Mouse (Mus musculus): ENCODE measurements at regions not wholly inside any gene's neighbourhood (a gene's known extent, or its start where the extent isn't known, plus 50 kb on each side); places are given as distances from the start of the nearest gene placed in this dataset.

GRCm38 (mm10) chr15:7697724-7698123 lies 112.9 kb upstream of the Gdnf start:
- no peak overlapping the region for H3K4me3 ChIP-seq
- no peak overlapping the region for H3K9ac ChIP-seq
- ATAC-seq (ENCODE audit: insufficient number of reproducible peaks, low FRiP score), result no peak
- no peaks in the 10 kb centered on the region for H3K36me3 ChIP-seq
- no peak overlapping the region for H3K27ac ChIP-seq (ENCODE audit: poor library complexity, severe bottlenecking)
- H3K4me1 ChIP-seq (replicated peaks), result no peaks in the 10 kb centered on the region
- WGBS, result 64% methylated on average over 3 of the region's 3 CpGs
- H3K27me3 ChIP-seq (replicated peaks), result no peaks in the 10 kb centered on the region
- H3K4me2 ChIP-seq, result no peak overlapping the region
- no peaks in the 10 kb centered on the region for H3K9me3 ChIP-seq (replicated peaks)

DNA sequence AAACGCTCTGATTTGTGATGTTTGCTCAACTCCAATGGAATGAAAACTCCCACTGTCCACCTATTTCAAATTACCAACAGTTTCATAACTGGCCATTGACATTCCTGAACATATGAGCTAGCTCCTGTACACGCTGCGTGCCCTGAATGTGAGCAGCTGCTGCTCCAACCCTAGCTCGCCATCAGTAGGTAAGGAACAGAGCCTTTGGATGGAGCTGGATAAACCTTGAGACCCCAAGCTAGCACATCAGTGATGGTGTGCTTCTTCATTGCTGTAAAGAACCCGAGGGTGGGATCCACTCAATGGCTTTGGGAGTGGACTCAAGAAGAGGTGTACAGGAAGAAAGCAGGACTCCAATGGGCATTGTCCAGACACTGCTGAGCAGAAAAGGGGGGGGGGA lies 101.8 kb upstream of the Gdnf start:
- H3K9me3 ChIP-seq (replicated peaks), result no peaks in the 10 kb centered on the region
- no peak overlapping the region for H3K27ac ChIP-seq (ENCODE audit: poor library complexity, severe bottlenecking)
- no peaks in the 10 kb centered on the region for H3K36me3 ChIP-seq
- ATAC-seq (ENCODE audit: insufficient number of reproducible peaks, low FRiP score), result no peak
- 77% methylated on average over 5 of the region's 5 CpGs for WGBS
- H3K9ac ChIP-seq, result no peak overlapping the region
- H3K4me3 ChIP-seq, result no peak overlapping the region
- H3K4me2 ChIP-seq, result no peak overlapping the region
- no peaks in the 10 kb centered on the region; the same call in 1 of the 2 replicates for H3K27me3 ChIP-seq (replicated peaks)
- H3K4me1 ChIP-seq (replicated peaks), result no peaks in the 10 kb centered on the region

- H3K4me1 ChIP-seq (replicated peaks), result no peaks in the 10 kb centered on the region
Observed at GRCm38 (mm10) chr15:7714641-7715040, 96.0 kb upstream of the Gdnf start.

DNA sequence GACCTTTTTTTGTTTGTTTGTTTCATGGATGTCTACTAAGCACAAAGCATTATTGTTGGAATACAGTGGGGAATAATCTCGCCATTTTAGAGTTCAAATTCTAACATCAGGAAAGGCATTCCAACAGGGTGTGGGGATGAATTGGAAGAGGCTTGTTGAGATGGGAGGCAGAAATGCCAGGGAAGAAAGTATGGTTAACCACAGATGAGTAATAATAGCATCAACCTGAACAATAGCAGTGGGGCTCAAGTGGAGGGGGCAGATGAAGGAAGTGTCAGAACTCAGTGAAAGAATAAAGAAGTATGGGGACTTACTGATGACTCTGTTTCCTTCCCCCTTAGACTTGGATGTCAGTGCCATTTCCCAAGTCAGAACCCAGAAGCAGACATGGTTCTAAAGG lies 94.5 kb upstream of the Gdnf start:
- ATAC-seq (ENCODE audit: insufficient number of reproducible peaks, low FRiP score), result no peak
- H3K27me3 ChIP-seq (replicated peaks), result no peaks in the 10 kb centered on the region; the same call in 1 of the 2 replicates
- no peak overlapping the region for H3K4me3 ChIP-seq
- H3K9ac ChIP-seq, result no peak overlapping the region
- H3K9me3 ChIP-seq (replicated peaks), result no peaks in the 10 kb centered on the region
- no peaks in the 10 kb centered on the region for H3K4me1 ChIP-seq (replicated peaks)
- WGBS, result 79% methylated on average over 1 of the region's 1 CpGs
- no peaks in the 10 kb centered on the region for H3K36me3 ChIP-seq
- H3K4me2 ChIP-seq, result no peak overlapping the region
- H3K27ac ChIP-seq (ENCODE audit: poor library complexity, severe bottlenecking), result no peak overlapping the region

More at GRCm38 (mm10) chr15:7714641-7715040, 96.0 kb upstream of the Gdnf start:
- no peak for ATAC-seq (ENCODE audit: insufficient number of reproducible peaks, low FRiP score)
- H3K4me2 ChIP-seq, result no peak overlapping the region
- no peak overlapping the region for H3K9ac ChIP-seq
- H3K27ac ChIP-seq (ENCODE audit: poor library complexity, severe bottlenecking), result no peak overlapping the region
- H3K4me3 ChIP-seq, result no peak overlapping the region
- H3K9me3 ChIP-seq (replicated peaks), result no peaks in the 10 kb centered on the region
- H3K36me3 ChIP-seq, result no peaks in the 10 kb centered on the region
- no peaks in the 10 kb centered on the region; the same call in 1 of the 2 replicates for H3K27me3 ChIP-seq (replicated peaks)
- WGBS, result 83% methylated on average over 1 of the region's 1 CpGs

DNA sequence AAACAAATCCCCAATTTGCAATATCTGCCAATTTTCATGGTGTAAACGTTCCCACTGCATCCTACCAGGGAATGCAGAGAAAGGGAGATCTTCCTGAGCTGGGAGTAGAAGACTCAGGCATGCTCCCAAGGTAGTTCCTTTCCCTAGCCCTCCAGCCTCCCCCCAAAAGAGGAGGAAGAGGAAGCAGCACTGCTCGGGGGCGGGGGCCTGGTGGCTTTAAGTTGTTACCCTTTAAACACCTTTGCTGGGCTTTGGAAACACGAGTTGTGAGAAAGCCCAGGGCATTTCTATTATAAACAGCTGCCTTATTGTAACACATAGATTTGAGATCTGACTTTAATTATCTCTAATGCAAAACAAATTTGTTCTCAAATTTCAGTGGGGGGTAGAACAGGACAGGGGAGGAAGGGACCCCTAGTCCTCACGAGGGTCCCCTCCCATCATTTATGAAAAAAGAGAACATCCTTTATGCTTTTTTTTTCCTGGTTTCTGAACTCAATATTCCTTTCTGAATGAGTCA lies 87.4 kb upstream of the Gdnf start:
- H3K27ac ChIP-seq (ENCODE audit: poor library complexity, severe bottlenecking), result no peak overlapping the region
- no peaks in the 10 kb centered on the region for H3K9me3 ChIP-seq (replicated peaks)
- no peaks in the 10 kb centered on the region for H3K36me3 ChIP-seq
- no peaks in the 10 kb centered on the region for H3K4me1 ChIP-seq (replicated peaks)
- ATAC-seq (ENCODE audit: insufficient number of reproducible peaks, low FRiP score), result no peak
- no peaks in the 10 kb centered on the region for H3K27me3 ChIP-seq (replicated peaks)
- H3K4me3 ChIP-seq, result no peak overlapping the region
- no peak overlapping the region for H3K4me2 ChIP-seq
- H3K9ac ChIP-seq, result no peak overlapping the region
- 37% methylated on average over 5 of the region's 5 CpGs for WGBS

DNA sequence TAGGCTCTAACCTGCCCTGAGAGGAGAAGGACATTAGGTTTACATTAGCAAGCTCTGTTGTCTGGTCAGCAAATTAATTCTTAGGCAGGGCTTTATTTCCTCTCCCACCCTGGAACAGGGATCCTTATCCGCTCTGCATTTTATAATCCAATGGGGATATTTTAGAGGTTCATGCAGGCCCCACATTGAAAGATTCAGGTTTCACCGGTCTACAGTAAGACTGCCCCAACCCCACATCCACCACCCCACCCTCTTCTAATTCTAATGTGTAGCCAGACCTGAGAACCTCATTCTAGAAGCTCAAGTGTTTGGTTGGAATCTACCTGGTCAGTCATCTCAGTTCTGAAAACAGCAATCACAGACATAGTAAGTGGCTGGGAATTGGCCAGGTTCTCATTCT lies 86.9 kb upstream of the Gdnf start:
- H3K9ac ChIP-seq, result no peak overlapping the region
- H3K36me3 ChIP-seq, result no peaks in the 10 kb centered on the region
- no peak overlapping the region for H3K4me3 ChIP-seq
- no peak overlapping the region for H3K4me2 ChIP-seq
- H3K27ac ChIP-seq (ENCODE audit: poor library complexity, severe bottlenecking), result no peak overlapping the region
- H3K27me3 ChIP-seq (replicated peaks), result no peaks in the 10 kb centered on the region
- no peaks in the 10 kb centered on the region for H3K4me1 ChIP-seq (replicated peaks)
- WGBS, result 71% methylated on average over 2 of the region's 2 CpGs
- ATAC-seq (ENCODE audit: insufficient number of reproducible peaks, low FRiP score), result no peak
- no peaks in the 10 kb centered on the region for H3K9me3 ChIP-seq (replicated peaks)

DNA sequence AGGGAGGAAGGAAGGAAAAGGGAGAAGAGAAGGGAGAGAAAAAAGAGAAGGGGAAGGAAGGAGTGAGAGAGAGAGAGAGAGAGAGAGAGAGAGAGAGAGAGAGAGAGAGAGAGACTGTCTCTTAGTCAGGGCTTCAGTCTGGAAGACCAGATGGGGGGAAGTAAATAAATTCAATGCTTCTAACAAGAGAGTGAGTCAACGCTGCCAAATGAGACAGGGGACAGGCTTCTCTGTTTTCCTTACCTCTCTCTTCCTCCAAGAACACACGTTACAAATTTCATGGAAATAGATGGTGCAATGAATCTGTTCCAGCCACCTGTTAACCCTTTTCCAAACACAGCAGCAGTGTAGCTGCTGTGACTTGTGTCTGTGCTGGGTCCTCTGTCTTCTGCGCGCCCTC lies 85.1 kb upstream of the Gdnf start:
- H3K4me2 ChIP-seq, result no peak overlapping the region
- ATAC-seq (ENCODE audit: insufficient number of reproducible peaks, low FRiP score), result no peak
- H3K27ac ChIP-seq (ENCODE audit: poor library complexity, severe bottlenecking), result no peak overlapping the region
- 64% methylated on average over 4 of the region's 4 CpGs for WGBS
- no peak overlapping the region for H3K9ac ChIP-seq
- H3K9me3 ChIP-seq (replicated peaks), result no peaks in the 10 kb centered on the region
- H3K36me3 ChIP-seq, result no peaks in the 10 kb centered on the region
- no peak overlapping the region for H3K4me3 ChIP-seq
- H3K4me1 ChIP-seq (replicated peaks), result no peaks in the 10 kb centered on the region
- no peaks in the 10 kb centered on the region for H3K27me3 ChIP-seq (replicated peaks)

- Histone ChIP-seq H3K27me3 (replicated peaks) (no peaks in the 10 kb centered on the region), H3K4me2 (no peak overlapping the region), H3K9me3 (replicated peaks) (no peaks in the 10 kb centered on the region), H3K4me3 (no peak overlapping the region), H3K27ac (ENCODE audit: poor library complexity, severe bottlenecking) (no peak overlapping the region), H3K36me3 (no peaks in the 10 kb centered on the region), H3K4me1 (replicated peaks) (no peaks in the 10 kb centered on the region), H3K9ac (no peak overlapping the region)
- 81% methylated on average over 4 of the region's 4 CpGs for WGBS
- ATAC-seq (ENCODE audit: insufficient number of reproducible peaks, low FRiP score), result no peak
Observed at GRCm38 (mm10) chr15:7747586-7747985, 63.1 kb upstream of the Gdnf start.

GRCm38 (mm10) chr15:7750441-7750840 lies 60.2 kb upstream of the Gdnf start:
- no peak overlapping the region for H3K27ac ChIP-seq (ENCODE audit: poor library complexity, severe bottlenecking)
- WGBS, result 82% methylated on average over 5 of the region's 5 CpGs
- H3K4me3 ChIP-seq, result no peak overlapping the region
- no peaks in the 10 kb centered on the region for H3K4me1 ChIP-seq (replicated peaks)
- H3K36me3 ChIP-seq, result no peaks in the 10 kb centered on the region
- no peak overlapping the region for H3K9ac ChIP-seq
- ATAC-seq (ENCODE audit: insufficient number of reproducible peaks, low FRiP score), result no peak
- H3K4me2 ChIP-seq, result no peak overlapping the region
- no peaks in the 10 kb centered on the region for H3K27me3 ChIP-seq (replicated peaks)
- no peaks in the 10 kb centered on the region for H3K9me3 ChIP-seq (replicated peaks)
